Mouse (Mus musculus) right cerebral cortex, postnatal 10 days (tissue): Measurements from ENCODE around the gene Dnah10.
"Not testable (repeated sequence)": the region's sequence is repeated elsewhere in the genome, so short reads cannot be mapped to it uniquely, and the experiment has no call there.

ENCODE experiments used
- DNase-seq, 2 experiments: peaks; one replicate each; pipeline ENCODE4 v3.0.0; 2021; ENCODE audit warnings: low spot score in 2 of 2

Gene Dnah10

GRCm38 (mm10) chr5:124724997-124725396 is at the start of gene Dnah10:
Dnah10 (plus strand) TSS chr5:124725085.
- peak; percentile 59 to 60 for DNase-seq

- DNase-seq = no peak
Observed at GRCm38 (mm10) chr5:124713741-124714140, 11.1 kb upstream of the Dnah10 start.

GRCm38 (mm10) chr5:124715135-124715534 is 9.8 kb upstream of the Dnah10 start:
- DNase-seq = no peak

- DNase-seq = no peak
Observed at GRCm38 (mm10) chr5:124717969-124718368, 6.9 kb upstream of the Dnah10 start.

- no peak for DNase-seq
Observed at GRCm38 (mm10) chr5:124718396-124718795, 6.5 kb upstream of the Dnah10 start.

- no peak for DNase-seq
Observed at GRCm38 (mm10) chr5:124723125-124723524, 1.8 kb upstream of the Dnah10 start.

- DNase-seq = no peak
Observed at GRCm38 (mm10) chr5:124729662-124730206, 4.8 kb downstream of the Dnah10 start.

GRCm38 (mm10) chr5:124733961-124734360 is 9.1 kb downstream of the Dnah10 start:
- no peak for DNase-seq

- no peak for DNase-seq
Observed at GRCm38 (mm10) chr5:124741898-124742599, 17.2 kb downstream of the Dnah10 start.

GRCm38 (mm10) chr5:124743841-124744240 is 19.0 kb downstream of the Dnah10 start:
- DNase-seq = no peak

- no peak for DNase-seq
Observed at GRCm38 (mm10) chr5:124746220-124746619, 21.3 kb downstream of the Dnah10 start.

GRCm38 (mm10) chr5:124748296-124748695 is 23.4 kb downstream of the Dnah10 start:
- DNase-seq = no peak

GRCm38 (mm10) chr5:124751656-124752055 is 26.8 kb downstream of the Dnah10 start:
- DNase-seq = no peak

GRCm38 (mm10) chr5:124761011-124761410 is 36.1 kb downstream of the Dnah10 start:
- DNase-seq = no peak

GRCm38 (mm10) chr5:124761787-124762186 is 36.9 kb downstream of the Dnah10 start:
- no peak for DNase-seq

GRCm38 (mm10) chr5:124774552-124774951 is 49.7 kb downstream of the Dnah10 start:
- DNase-seq = no peak

- DNase-seq = not testable (repeated sequence)
Observed at GRCm38 (mm10) chr5:124776289-124776688, 51.4 kb downstream of the Dnah10 start.

- DNase-seq = peak in 1 of 2 experiments; percentile 42
Observed at GRCm38 (mm10) chr5:124777178-124777709, 52.4 kb downstream of the Dnah10 start.

- no peak for DNase-seq
Observed at GRCm38 (mm10) chr5:124779926-124780325, 55.0 kb downstream of the Dnah10 start.

GRCm38 (mm10) chr5:124781696-124782095 is 56.8 kb downstream of the Dnah10 start:
- no peak for DNase-seq

GRCm38 (mm10) chr5:124785650-124786049 is 60.8 kb downstream of the Dnah10 start:
- DNase-seq = no peak

- no peak for DNase-seq
Observed at GRCm38 (mm10) chr5:124792112-124792511, 67.2 kb downstream of the Dnah10 start.

GRCm38 (mm10) chr5:124809708-124810366 is 85.0 kb downstream of the Dnah10 start:
- peak; percentile 49 to 50 for DNase-seq
